Mouse (Mus musculus) adrenal gland, adult 8-10 months (tissue): ENCODE measurements around the gene Nxph3. TPM values are rescaled to one million over a fixed set of nuclear protein-coding genes. Genes with fewer than 3 reads are reported as not detected.

ENCODE experiments used
- DNase-seq: peaks from one replicate; pipeline ENCODE4 v3.0.0; 2022
- total RNA-seq, 4 experiments: library from RNA; stranded (reverse); gene quantifications; 2 replicates each; pipeline ENCODE4 v1.2.4; 2022

Gene Nxph3
- total RNA-seq, 4 experiments from 2014 or later = 3.0 to 5.8 (median 3.9) TPM

GRCm38 (mm10) chr11:95492256-95492655, 22.1 kb downstream of the Nxph3 start:
- DNase-seq = no peak

GRCm38 (mm10) chr11:95490104-95490503, 24.3 kb downstream of the Nxph3 start:
- peak; percentile 73 for DNase-seq

- no peak for DNase-seq
These were observed 27.1 kb downstream of the Nxph3 start for GRCm38 (mm10) chr11:95487237-95487636.

GRCm38 (mm10) chr11:95485634-95486033, 28.7 kb downstream of the Nxph3 start:
- no peak for DNase-seq

- no peak for DNase-seq
These were observed 33.7 kb downstream of the Nxph3 start for GRCm38 (mm10) chr11:95480662-95481061.

GRCm38 (mm10) chr11:95479458-95479857, 34.9 kb downstream of the Nxph3 start:
- DNase-seq = no peak

- no peak for DNase-seq
These were observed 38.0 kb downstream of the Nxph3 start for GRCm38 (mm10) chr11:95476323-95476722.

- DNase-seq = no peak
These were observed 40.9 kb downstream of the Nxph3 start for GRCm38 (mm10) chr11:95473456-95473855.

- DNase-seq = no peak
These were observed 41.4 kb downstream of the Nxph3 start for GRCm38 (mm10) chr11:95472942-95473341.

- DNase-seq = peak; percentile 31
These were observed 46.6 kb downstream of the Nxph3 start for GRCm38 (mm10) chr11:95467731-95468130.

GRCm38 (mm10) chr11:95462168-95462567, 52.2 kb downstream of the Nxph3 start:
- DNase-seq = no peak

- no peak for DNase-seq
These were observed 53.5 kb downstream of the Nxph3 start for GRCm38 (mm10) chr11:95460872-95461271.

Other genes with a start within 250 kb of the Nxph3 start
- 10 to 100 TPM; 50.4 to 86.8 (median 73.7) TPM for gene Kat7, start 204.3 kb downstream of the Nxph3 start, total RNA-seq
- 10 to 100 TPM; 14.7 to 21.4 (median 18.0) TPM for gene Fam117a, start 177.6 kb downstream of the Nxph3 start, total RNA-seq
- gene Slc35b1, start 129.9 kb downstream of the Nxph3 start, total RNA-seq = 10 to 100 TPM; 62.7 to 88.9 (median 78.0) TPM
- 100 to 1,000 TPM; 160 to 216 (median 189) TPM for gene Spop, start 100.5 kb downstream of the Nxph3 start, total RNA-seq
- 1 to 10 TPM; 4.0 to 6.0 (median 5.2) TPM for gene Ngfr, start 73.2 kb upstream of the Nxph3 start, total RNA-seq
- gene Phb, start 152.4 kb upstream of the Nxph3 start, total RNA-seq = 100 to 1,000 TPM; 283 to 358 (median 307) TPM
- gene Zfp652, start 198.1 kb upstream of the Nxph3 start, total RNA-seq = 10 to 100 TPM; 44.7 to 57.9 (median 51.7) TPM
- gene B130006D01Rik, start 209.0 kb upstream of the Nxph3 start, total RNA-seq = 1 to 10 TPM in 2 of 4 experiments, under 1 TPM in 2; 0.67 to 2.3 (median 1.1) TPM